Mouse (Mus musculus) skeletal muscle tissue, adult 2 months (tissue): ENCODE data around the gene Pdzrn4.
A peak's percentile ranks its signal among the peaks of the same experiment; 100 is the strongest.

Experiments
- DNase-seq: peaks from one replicate; pipeline ENCODE4 v3.0.0-alpha.2; 2012; ENCODE audit warnings: low read depth, low spot score

Gene Pdzrn4

GRCm38 (mm10) chr15:92739887-92740286 is 343.2 kb downstream of the Pdzrn4 start:
- no peak for DNase-seq

GRCm38 (mm10) chr15:92743624-92744023 is 346.9 kb downstream of the Pdzrn4 start:
- no peak for DNase-seq

GRCm38 (mm10) chr15:92746081-92746480 is 349.4 kb downstream of the Pdzrn4 start:
- peak; percentile 7 for DNase-seq

- DNase-seq, result no peak
Measured at GRCm38 (mm10) chr15:92752167-92752566, 355.5 kb downstream of the Pdzrn4 start.

- no peak for DNase-seq
Measured at GRCm38 (mm10) chr15:92752578-92752977, 355.9 kb downstream of the Pdzrn4 start.

- no peak for DNase-seq
Measured at GRCm38 (mm10) chr15:92757085-92757903, 360.6 kb downstream of the Pdzrn4 start.

GRCm38 (mm10) chr15:92759001-92759400 is 362.3 kb downstream of the Pdzrn4 start:
- no peak for DNase-seq

GRCm38 (mm10) chr15:92763303-92763702 is 366.6 kb downstream of the Pdzrn4 start:
- DNase-seq, result no peak

GRCm38 (mm10) chr15:92769535-92769934 is 372.9 kb downstream of the Pdzrn4 start:
- no peak for DNase-seq

GRCm38 (mm10) chr15:92788036-92788435 is 391.4 kb downstream of the Pdzrn4 start:
- no peak for DNase-seq

- no peak for DNase-seq
Measured at GRCm38 (mm10) chr15:92794275-92794674, 397.6 kb downstream of the Pdzrn4 start.

- no peak for DNase-seq
Measured at GRCm38 (mm10) chr15:92805934-92806333, 409.3 kb downstream of the Pdzrn4 start.

GRCm38 (mm10) chr15:92806352-92806751 is 409.7 kb downstream of the Pdzrn4 start:
- no peak for DNase-seq
